Mouse (Mus musculus): ENCODE measurements around the gene Phf21a.

The Phf21a gene

GRCm38 (mm10) chr2:92259924-92260323, 167.0 kb downstream of the Phf21a start:
- Histone ChIP-seq H3K9me3 (ENCODE audit: low read length) (no peaks in the 10 kb centered on the region), H3K4me1 (replicated peaks; ENCODE audit: low read depth, low read length) (peaks cover 19% of the 10 kb centered on the region), H3K27me3 (ENCODE audit: insufficient read depth, low read length) (no peaks in the 10 kb centered on the region), H3K4me3 (replicated peaks; ENCODE audit: low read length) (no peak overlapping the region), H3K36me3 (ENCODE audit: insufficient read depth, low read length) (peaks cover 23% of the 10 kb centered on the region)
- no peak for TF ChIP-seq POU5F1 (IDR thresholded peaks at IDR 0.05; ENCODE audit: borderline replicate concordance, low read length)
- TF ChIP-seq NANOG (IDR thresholded peaks at IDR 0.05; ENCODE audit: borderline replicate concordance, low read length), result no peak
- TF ChIP-seq CTCF (conservative IDR thresholded peaks at IDR 0.05; ENCODE audit: low read length), result no peak

DNA sequence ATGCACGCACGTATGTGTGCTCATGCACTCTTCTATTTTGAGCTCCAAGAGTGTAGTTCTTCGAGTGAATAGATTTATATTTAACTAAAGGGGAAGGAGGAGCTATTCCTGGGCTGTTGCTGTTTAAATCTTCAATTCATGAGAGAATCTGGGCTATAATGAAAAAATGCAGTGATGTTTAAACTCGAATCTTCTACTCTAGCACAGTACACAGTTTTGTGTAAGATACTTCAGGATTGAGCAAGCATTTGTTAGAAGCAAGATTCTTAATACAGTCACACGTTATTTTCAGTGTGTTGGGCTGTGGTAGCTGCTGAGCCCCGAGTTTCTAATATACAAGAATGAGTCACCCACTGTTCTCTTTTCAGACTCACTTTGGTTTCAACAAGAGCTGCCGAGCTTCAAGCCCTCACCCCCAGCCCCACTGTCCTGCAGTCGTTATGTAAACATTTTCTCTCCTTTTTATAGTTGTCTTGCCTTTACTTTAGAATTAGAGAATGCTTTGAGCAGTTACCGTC, 173.2 kb downstream of the Phf21a start:
- no peaks in the 10 kb centered on the region for H3K9me3 ChIP-seq (ENCODE audit: low read length)
- no peaks in the 10 kb centered on the region for H3K27me3 ChIP-seq (ENCODE audit: insufficient read depth, low read length)
- H3K36me3 ChIP-seq (ENCODE audit: insufficient read depth, low read length), result peaks cover 3% of the 10 kb centered on the region; the same call in 1 of the 2 replicates
- TF ChIP-seq CTCF (conservative IDR thresholded peaks at IDR 0.05; ENCODE audit: low read length) (no peak), POU5F1 (IDR thresholded peaks at IDR 0.05; ENCODE audit: borderline replicate concordance, low read length) (no peak), NANOG (IDR thresholded peaks at IDR 0.05; ENCODE audit: borderline replicate concordance, low read length) (no peak)
- peaks cover 6% of the 10 kb centered on the region; the same call in 1 of the 2 replicates for H3K4me1 ChIP-seq (replicated peaks; ENCODE audit: low read depth, low read length)
- no peak overlapping the region for H3K4me3 ChIP-seq (replicated peaks; ENCODE audit: low read length)

DNA sequence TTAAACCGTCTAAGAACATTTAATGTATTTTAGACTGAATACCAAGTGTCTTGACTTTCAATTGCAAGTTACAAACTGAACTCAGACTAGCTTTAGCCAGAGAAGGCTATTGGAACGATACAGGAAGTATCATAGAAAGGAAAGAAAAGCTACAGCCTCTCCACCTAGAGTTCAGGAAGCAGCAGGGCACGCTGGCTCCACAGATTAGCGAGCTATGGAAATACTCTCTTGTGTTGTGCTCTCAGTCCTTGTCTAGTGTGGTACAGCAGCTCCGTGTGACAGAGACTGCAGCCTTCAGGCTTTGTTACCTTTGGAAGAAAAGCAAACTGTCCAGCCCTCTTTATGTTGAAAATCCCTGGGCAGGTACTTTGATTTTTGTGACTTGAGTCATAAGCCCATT, 176.3 kb downstream of the Phf21a start:
- H3K36me3 ChIP-seq (ENCODE audit: insufficient read depth, low read length), result peaks cover 3% of the 10 kb centered on the region; the same call in 1 of the 2 replicates
- H3K4me3 ChIP-seq (replicated peaks; ENCODE audit: low read length), result no peak overlapping the region
- no peaks in the 10 kb centered on the region for H3K27me3 ChIP-seq (ENCODE audit: insufficient read depth, low read length)
- TF ChIP-seq CTCF (conservative IDR thresholded peaks at IDR 0.05; ENCODE audit: low read length) (no peak), POU5F1 (IDR thresholded peaks at IDR 0.05; ENCODE audit: borderline replicate concordance, low read length) (no peak), NANOG (IDR thresholded peaks at IDR 0.05; ENCODE audit: borderline replicate concordance, low read length) (no peak)
- H3K4me1 ChIP-seq (replicated peaks; ENCODE audit: low read depth, low read length), result peaks cover 6% of the 10 kb centered on the region; the same call in 1 of the 2 replicates
- H3K9me3 ChIP-seq (ENCODE audit: low read length), result no peaks in the 10 kb centered on the region

DNA sequence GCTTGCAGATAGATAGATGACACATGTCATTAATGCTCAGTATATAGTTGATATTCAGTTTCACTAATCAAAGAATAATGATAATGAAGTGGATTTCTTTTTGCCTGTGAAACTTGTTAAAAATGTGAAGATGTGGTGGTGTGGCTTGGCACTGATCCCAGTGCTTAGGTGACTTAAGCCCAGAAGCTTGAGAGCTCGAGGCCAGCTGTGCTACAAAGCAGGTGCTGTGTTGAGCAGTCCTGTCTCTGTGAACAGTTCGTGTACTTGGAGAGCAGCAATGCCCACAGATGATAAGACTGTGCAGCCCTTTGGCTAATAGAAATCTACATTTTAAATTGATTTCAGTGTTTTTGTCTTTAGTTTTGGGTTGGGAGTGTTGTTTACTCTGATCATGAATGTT, 179.6 kb downstream of the Phf21a start:
- H3K4me1 ChIP-seq (replicated peaks; ENCODE audit: low read depth, low read length), result peaks cover 6% of the 10 kb centered on the region; the same call in 1 of the 2 replicates
- peaks cover 3% of the 10 kb centered on the region; the same call in 1 of the 2 replicates for H3K36me3 ChIP-seq (ENCODE audit: insufficient read depth, low read length)
- no peak for TF ChIP-seq NANOG (IDR thresholded peaks at IDR 0.05; ENCODE audit: borderline replicate concordance, low read length)
- no peak for TF ChIP-seq POU5F1 (IDR thresholded peaks at IDR 0.05; ENCODE audit: borderline replicate concordance, low read length)
- no peak for TF ChIP-seq CTCF (conservative IDR thresholded peaks at IDR 0.05; ENCODE audit: low read length)
- H3K4me3 ChIP-seq (replicated peaks; ENCODE audit: low read length), result no peak overlapping the region
- H3K27me3 ChIP-seq (ENCODE audit: insufficient read depth, low read length), result no peaks in the 10 kb centered on the region
- no peaks in the 10 kb centered on the region for H3K9me3 ChIP-seq (ENCODE audit: low read length)

GRCm38 (mm10) chr2:92273101-92273801, 180.3 kb downstream of the Phf21a start:
- no peaks in the 10 kb centered on the region for H3K9me3 ChIP-seq (ENCODE audit: low read length)
- TF ChIP-seq POU5F1 (IDR thresholded peaks at IDR 0.05; ENCODE audit: borderline replicate concordance, low read length), result no peak
- TF ChIP-seq NANOG (IDR thresholded peaks at IDR 0.05; ENCODE audit: borderline replicate concordance, low read length), result no peak
- no peak for TF ChIP-seq CTCF (conservative IDR thresholded peaks at IDR 0.05; ENCODE audit: low read length)
- H3K4me1 ChIP-seq (replicated peaks; ENCODE audit: low read depth, low read length), result peaks cover under 1% of the 10 kb centered on the region; the same call in 1 of the 2 replicates
- no peaks in the 10 kb centered on the region for H3K27me3 ChIP-seq (ENCODE audit: insufficient read depth, low read length)
- H3K36me3 ChIP-seq (ENCODE audit: insufficient read depth, low read length), result no peaks in the 10 kb centered on the region; the same call in 1 of the 2 replicates
- H3K4me3 ChIP-seq (replicated peaks; ENCODE audit: low read length), result no peak overlapping the region

DNA sequence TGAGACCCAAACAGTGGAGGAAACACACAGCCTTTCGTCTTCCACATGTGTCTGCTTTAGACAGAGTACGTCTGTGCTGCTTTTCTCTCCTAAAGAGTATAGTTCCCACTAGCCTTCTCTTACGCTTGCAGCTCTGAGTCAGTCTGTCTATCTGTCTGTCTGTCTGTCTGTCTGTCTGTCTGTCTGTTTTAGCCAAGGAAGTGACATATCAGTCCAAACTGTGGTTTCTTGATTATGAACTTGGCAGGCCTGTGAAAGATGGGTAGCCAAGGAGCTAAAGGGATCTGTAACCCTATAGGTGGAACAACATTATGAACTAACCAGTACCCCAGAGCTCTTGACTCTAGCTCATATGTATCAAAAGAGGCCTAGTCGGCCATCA, 180.9 kb downstream of the Phf21a start:
- TF ChIP-seq CTCF (conservative IDR thresholded peaks at IDR 0.05; ENCODE audit: low read length) (no peak), NANOG (IDR thresholded peaks at IDR 0.05; ENCODE audit: borderline replicate concordance, low read length) (no peak), POU5F1 (IDR thresholded peaks at IDR 0.05; ENCODE audit: borderline replicate concordance, low read length) (no peak)
- Histone ChIP-seq H3K4me1 (replicated peaks; ENCODE audit: low read depth, low read length) (no peaks in the 10 kb centered on the region), H3K9me3 (ENCODE audit: low read length) (no peaks in the 10 kb centered on the region), H3K27me3 (ENCODE audit: insufficient read depth, low read length) (no peaks in the 10 kb centered on the region), H3K4me3 (replicated peaks; ENCODE audit: low read length) (no peak overlapping the region), H3K36me3 (ENCODE audit: insufficient read depth, low read length) (no peaks in the 10 kb centered on the region)

- TF ChIP-seq NANOG (IDR thresholded peaks at IDR 0.05; ENCODE audit: borderline replicate concordance, low read length) (no peak), CTCF (conservative IDR thresholded peaks at IDR 0.05; ENCODE audit: low read length) (no peak), POU5F1 (IDR thresholded peaks at IDR 0.05; ENCODE audit: borderline replicate concordance, low read length) (no peak)
- Histone ChIP-seq H3K27me3 (ENCODE audit: insufficient read depth, low read length) (no peaks in the 10 kb centered on the region), H3K9me3 (ENCODE audit: low read length) (no peaks in the 10 kb centered on the region), H3K4me1 (replicated peaks; ENCODE audit: low read depth, low read length) (no peaks in the 10 kb centered on the region), H3K36me3 (ENCODE audit: insufficient read depth, low read length) (no peaks in the 10 kb centered on the region; the same call in 1 of the 2 replicates), H3K4me3 (replicated peaks; ENCODE audit: low read length) (no peak overlapping the region)
Observed at GRCm38 (mm10) chr2:92277787-92278186, 184.9 kb downstream of the Phf21a start.

DNA sequence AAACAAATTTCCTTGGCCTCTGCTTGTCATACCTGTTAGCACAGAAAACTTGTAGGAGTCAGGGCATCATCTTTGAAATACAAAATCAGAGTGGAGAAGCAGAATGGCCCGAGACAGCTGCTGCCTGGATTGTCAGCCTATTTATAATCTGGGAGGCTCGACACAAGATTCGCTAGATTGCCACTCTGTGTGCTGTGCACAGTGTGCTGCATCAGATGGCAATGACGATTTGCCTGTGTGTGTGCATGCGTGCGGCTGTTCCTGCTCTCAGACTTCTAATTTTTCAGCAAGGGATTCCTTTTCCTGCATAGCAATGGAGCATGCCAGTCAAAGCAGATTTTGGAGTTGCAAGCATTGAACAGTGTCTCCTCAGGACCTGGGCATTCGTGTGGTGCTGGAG, 185.7 kb downstream of the Phf21a start:
- no peaks in the 10 kb centered on the region for H3K27me3 ChIP-seq (ENCODE audit: insufficient read depth, low read length)
- no peaks in the 10 kb centered on the region for H3K9me3 ChIP-seq (ENCODE audit: low read length)
- TF ChIP-seq POU5F1 (IDR thresholded peaks at IDR 0.05; ENCODE audit: borderline replicate concordance, low read length), result no peak
- H3K4me3 ChIP-seq (replicated peaks; ENCODE audit: low read length), result no peak overlapping the region
- peaks cover 2% of the 10 kb centered on the region; the same call in 1 of the 2 replicates for H3K36me3 ChIP-seq (ENCODE audit: insufficient read depth, low read length)
- no peaks in the 10 kb centered on the region for H3K4me1 ChIP-seq (replicated peaks; ENCODE audit: low read depth, low read length)

Measured in E14TG2a.4 (cell line).